In genomic region chr6:145870991-145871390, GRCm38 (mm10) we compare ENCODE assay signal across 26 mouse cellular contexts. TPM values are rescaled to one million over a fixed set of nuclear protein-coding genes. Genes with fewer than 3 reads are reported as not detected.
A peak's percentile ranks its signal among the peaks of the same experiment; 100 is the strongest.
DNase-seq lines count a peak whose midpoint lies in the region; ATAC-seq and TF ChIP-seq lines count a peak whose summit lies in the region.
"Had no signal": no experiment of that assay in that cellular context is flagged by ENCODE, and none has a peak within 500 bp of the region (broad histone marks: within the 10 kb centered on the region; RNA-seq: fewer than 3 reads in every experiment).

No protein-coding gene starts in this region.

- TF ChIP-seq POLR2A in myocyte (IDR thresholded peaks at IDR 0.05; ENCODE audit: insufficient read length, low read depth), result no peak

- H3K36me3 ChIP-seq in hindbrain, embryonic 11.5 days (ENCODE audit: control insufficient read depth, insufficient read depth, low read length), result no peaks in the 10 kb centered on the region
- no peaks in the 10 kb centered on the region for H3K36me3 ChIP-seq in hindbrain, embryonic 13.5 days
- H3K36me3 ChIP-seq in limb, embryonic 12.5 days, result no peaks in the 10 kb centered on the region
- no peaks in the 10 kb centered on the region for H3K36me3 ChIP-seq in limb, embryonic 10.5 days
- H3K36me3 ChIP-seq in myocyte (ENCODE audit: control insufficient read depth, insufficient read depth), result no peaks in the 10 kb centered on the region
- H3K36me3 ChIP-seq: embryonic facial prominence, embryonic 13.5 days; forebrain, embryonic 15.5 days; hindbrain, embryonic 15.5 days; midbrain, embryonic 10.5 days; neural tube, embryonic 15.5 days; stomach, embryonic 15.5 days had no signal

- no peak for ATAC-seq in hindbrain, embryonic 11.5 days (ENCODE audit: low FRiP score)
- ATAC-seq in hindbrain, embryonic 13.5 days (ENCODE audit: low FRiP score), result no peak
- no peak for ATAC-seq in limb, embryonic 12.5 days (ENCODE audit: insufficient number of reproducible peaks, insufficient read depth, low FRiP score, low TSS enrichment, low read depth)
- ATAC-seq: forebrain, embryonic 15.5 days; liver, postnatal 0 days; lung, postnatal 0 days had no signal

- no peaks in the 10 kb centered on the region for H3K79me2 ChIP-seq in myocyte (ENCODE audit: control insufficient read depth, insufficient read depth)

- no peaks in the 10 kb centered on the region; the same call in 1 of the 2 replicates for H3K4me1 ChIP-seq in hindbrain, embryonic 11.5 days (replicated peaks; ENCODE audit: control insufficient read depth, insufficient read depth, low read length)
- H3K4me1 ChIP-seq in hindbrain, embryonic 13.5 days (replicated peaks), result peaks cover 16% of the 10 kb centered on the region
- peaks cover 7% of the 10 kb centered on the region; the same call in 1 of the 2 replicates for H3K4me1 ChIP-seq in limb, embryonic 12.5 days (replicated peaks)
- peaks cover 16% of the 10 kb centered on the region for H3K4me1 ChIP-seq in limb, embryonic 10.5 days

- H3K27ac ChIP-seq in gastrocnemius, adult 2 months, result peak overlapping the region; percentile 85
- H3K27ac ChIP-seq in hindbrain, embryonic 11.5 days (ENCODE audit: low read depth, low read length), result no peak overlapping the region
- H3K27ac ChIP-seq in hindbrain, embryonic 13.5 days, result no peak overlapping the region
- H3K27ac ChIP-seq in limb, embryonic 12.5 days, result 0 out of 2 replicates have a peak overlapping the region, but pooled peaks have one; percentile 17
- H3K27ac ChIP-seq in limb, embryonic 10.5 days, result no peak overlapping the region
- H3K27ac ChIP-seq: embryonic facial prominence, embryonic 13.5 days; forebrain, embryonic 15.5 days; hindbrain, embryonic 15.5 days; left cerebral cortex, adult 2 months; macrophage; midbrain, embryonic 10.5 days; neural tube, embryonic 15.5 days; stomach, embryonic 15.5 days had no signal

- H3K9me3 ChIP-seq in hindbrain, embryonic 11.5 days (ENCODE audit: control insufficient read depth, low read length), result no peaks in the 10 kb centered on the region
- no peaks in the 10 kb centered on the region for H3K9me3 ChIP-seq in hindbrain, embryonic 13.5 days
- H3K9me3 ChIP-seq in limb, embryonic 12.5 days, result no peaks in the 10 kb centered on the region
- no peaks in the 10 kb centered on the region for H3K9me3 ChIP-seq in limb, embryonic 10.5 days (replicated peaks)
- H3K9me3 ChIP-seq: embryonic facial prominence, embryonic 13.5 days; forebrain, embryonic 15.5 days; hindbrain, embryonic 15.5 days; midbrain, embryonic 10.5 days; neural tube, embryonic 15.5 days; stomach, embryonic 15.5 days had no signal

- H3K4me3 ChIP-seq in gastrocnemius, adult 2 months, result no peak overlapping the region
- H3K4me3 ChIP-seq in hindbrain, embryonic 11.5 days (ENCODE audit: low read depth, low read length), result no peak overlapping the region
- H3K4me3 ChIP-seq in hindbrain, embryonic 13.5 days, result no peak overlapping the region
- H3K4me3 ChIP-seq in limb, embryonic 12.5 days (replicated peaks), result no peak overlapping the region
- no peak overlapping the region for H3K4me3 ChIP-seq in limb, embryonic 10.5 days
- no peak overlapping the region for H3K4me3 ChIP-seq in myocyte
- H3K4me3 ChIP-seq: embryonic facial prominence, embryonic 13.5 days; erythroblast, embryonic 14.5 days; forebrain, embryonic 15.5 days; hindbrain, embryonic 15.5 days; left cerebral cortex, adult 2 months; midbrain, embryonic 10.5 days; neural tube, embryonic 15.5 days; stomach, embryonic 15.5 days had no signal

- no peak overlapping the region for H3ac ChIP-seq in myocyte (ENCODE audit: control insufficient read depth, insufficient read length)

- no peak overlapping the region for H3K4me2 ChIP-seq in hindbrain, embryonic 11.5 days (replicated peaks; ENCODE audit: low read depth, low read length)
- H3K4me2 ChIP-seq in hindbrain, embryonic 13.5 days, result no peak overlapping the region
- no peak overlapping the region for H3K4me2 ChIP-seq in limb, embryonic 12.5 days
- peak overlapping the region; percentile 69 for H3K4me2 ChIP-seq in myocyte (ENCODE audit: low read depth)
- H3K4me2 ChIP-seq: embryonic facial prominence, embryonic 13.5 days; forebrain, embryonic 15.5 days; hindbrain, embryonic 15.5 days; liver, embryonic 11.5 days; neural tube, embryonic 15.5 days; stomach, embryonic 15.5 days had no signal

- peak overlapping the region; percentile 11; the same call in 1 of the 2 replicates for H3K9ac ChIP-seq in hindbrain, embryonic 11.5 days (ENCODE audit: low read depth, low read length)
- H3K9ac ChIP-seq in hindbrain, embryonic 13.5 days, result no peak overlapping the region
- no peak overlapping the region for H3K9ac ChIP-seq in limb, embryonic 12.5 days (replicated peaks)
- H3K9ac ChIP-seq: embryonic facial prominence, embryonic 13.5 days; forebrain, embryonic 15.5 days; hindbrain, embryonic 15.5 days; liver, postnatal 0 days; neural tube, embryonic 15.5 days; stomach, embryonic 15.5 days had no signal

- WGBS in hindbrain, embryonic 11.5 days, result 71% methylated on average over 4 of the region's 4 CpGs
- WGBS in hindbrain, embryonic 13.5 days, result 55% methylated on average over 4 of the region's 4 CpGs
- 62% methylated on average over 4 of the region's 4 CpGs for WGBS in limb, embryonic 12.5 days
- WGBS in limb, embryonic 10.5 days, result 72% methylated on average over 4 of the region's 4 CpGs

- intact Hi-C loops in gastrocnemius, adult 2 months (cut with DNase I), result no loop called here
- intact Hi-C loops in gastrocnemius, postnatal 14 days (cut with DNase I; ENCODE audit: low total_unique reads), result no loop called here

- H3K27me3 ChIP-seq in hindbrain, embryonic 11.5 days (ENCODE audit: control insufficient read depth, insufficient read depth, low read length), result 0 out of 2 replicates have a peak, but pooled peaks cover 4% of the 10 kb centered on the region
- peaks cover 29% of the 10 kb centered on the region for H3K27me3 ChIP-seq in hindbrain, embryonic 13.5 days
- H3K27me3 ChIP-seq in limb, embryonic 12.5 days, result peaks cover 18% of the 10 kb centered on the region; the same call in 1 of the 2 replicates
- H3K27me3 ChIP-seq in limb, embryonic 10.5 days (ENCODE audit: low read depth, poor library complexity, severe bottlenecking), result peaks cover 36% of the 10 kb centered on the region
- no peaks in the 10 kb centered on the region for H3K27me3 ChIP-seq in myocyte (ENCODE audit: control insufficient read depth, insufficient read depth, insufficient read length)
- H3K27me3 ChIP-seq: forebrain, embryonic 15.5 days had no signal

- DNase-seq in gastrocnemius, adult 2 months, result peak; percentile 60
- DNase-seq in gastrocnemius, postnatal 14 days, result no peak
- no peak for DNase-seq in hindbrain, embryonic 11.5 days (ENCODE audit: low spot score)
- DNase-seq in limb, embryonic 10.5 days (ENCODE audit: low spot score), result no peak
- no peak for DNase-seq in thymus, postnatal 0 days (ENCODE audit: low spot score)
- DNase-seq: adrenal gland, postnatal 14 days; cerebellum, adult 2 months; gastrocnemius, postnatal 10 days; layer of hippocampus, adult 9-11 months; liver, postnatal 0 days; right cerebral cortex, adult 18-20 months; thymus, postnatal 36 days had no signal

- TF ChIP-seq CTCF in gastrocnemius, adult 2 months (IDR thresholded peaks at IDR 0.05), result peak; percentile 6; the same call in 1 of the 2 replicates

TF ChIP-seq in myocyte, 11 proteins besides CTCF, POLR2A, EP300 and RAD21:
- TF ChIP-seq MAX (IDR thresholded peaks at IDR 0.05; ENCODE audit: low read depth) (no peak), USF1 (IDR thresholded peaks at IDR 0.05; ENCODE audit: low read depth) (no peak), POLR2AphosphoS2 (IDR thresholded peaks at IDR 0.05; ENCODE audit: insufficient read length, low read depth) (no peak), CEBPB (IDR thresholded peaks at IDR 0.05; ENCODE audit: insufficient read depth, poor library complexity, severe bottlenecking) (no peak), REST (IDR thresholded peaks at IDR 0.05; ENCODE audit: insufficient read depth, insufficient read length) (no peak), E2F4 (IDR thresholded peaks at IDR 0.05; ENCODE audit: insufficient read depth) (no peak), SRF (IDR thresholded peaks at IDR 0.05; ENCODE audit: control insufficient read depth, insufficient read length, low read depth) (no peak), TCF12 (IDR thresholded peaks at IDR 0.05; ENCODE audit: insufficient read depth, poor library complexity, severe bottlenecking) (no peak), MYOG (IDR thresholded peaks at IDR 0.05; ENCODE audit: control insufficient read depth in 1 of 3, insufficient read depth in 1 of 3, insufficient read length in 2 of 3, low read depth in 2 of 3) (no peak), TCF3 (IDR thresholded peaks at IDR 0.05; ENCODE audit: insufficient read length, low read depth) (no peak), MYOD1 (IDR thresholded peaks at IDR 0.05; ENCODE audit: control insufficient read depth in 1 of 3, insufficient read length in 2 of 3, low read depth in 2 of 3) (no peak)

RNA-seq across cellular contexts. Expression of gene Bhlhe41, which starts 5.6 kb away (rescaled TPM):
- total RNA-seq in gastrocnemius, adult 2 months (2021), result 10 to 100 TPM; 17.2 to 48.4 TPM
- total RNA-seq in gastrocnemius, postnatal 14 days (2021), result 10 to 100 TPM; 29.8 to 41.7 TPM
- polyA plus RNA-seq in hindbrain, embryonic 11.5 days (2014; fragmentation: Nextera tagmentation; extraction: Ambion mirVana), result 1.5 and 1.8 TPM in 2 replicates
- 4.0 and 4.1 TPM in 2 replicates for polyA plus RNA-seq in hindbrain, embryonic 13.5 days (2015; fragmentation: Nextera tagmentation; extraction: Ambion mirVana)
- 0.98 and 1.3 TPM in 2 replicates for polyA plus RNA-seq in limb, embryonic 12.5 days (2016; fragmentation: Nextera tagmentation; extraction: Ambion mirVana)
- polyA plus RNA-seq in limb, embryonic 10.5 days (2016; fragmentation: Nextera tagmentation; extraction: Ambion mirVana), result 0.23 and 0.26 TPM in 2 replicates
- 15.6 TPM for polyA plus RNA-seq in myocyte (2012; fragmentation: generic; extraction: Trizol)
- polyA plus RNA-seq in thymus, postnatal 0 days (2015; fragmentation: Nextera tagmentation; extraction: Ambion mirVana), result 8.5 and 9.4 TPM in 2 replicates

Comparison
In these comparisons a context has a peak if more than half of its experiments do, and no peak if none do; other contexts are left out.
1. H3K27ac ChIP-seq: peak in gastrocnemius, adult 2 months (single experiment) and limb, embryonic 12.5 days (single experiment); none in hindbrain, embryonic 11.5 days (single experiment), hindbrain, embryonic 13.5 days (single experiment) and limb, embryonic 10.5 days (single experiment).